Mouse (Mus musculus) MEL (cell line): ENCODE data around the gene Ubtd2. TPM values are rescaled to one million over a fixed set of nuclear protein-coding genes. Genes with fewer than 3 reads are reported as not detected.

ENCODE experiments used
- DNase-seq: peaks from one replicate; pipeline ENCODE4 v3.0.0; 2011; ENCODE audit warnings: low read depth, low spot score
- H3K27ac ChIP-seq: 2 replicates; pipeline ENCODE4 v1.5.1; 2012; ENCODE audit warnings: low read depth, mild to moderate bottlenecking, control low read depth, low read length, moderate library complexity; ENCODE audit not compliant: control insufficient read depth
- H3K27me3 ChIP-seq, 2 experiments: fragments of 150-350 bp in 1 of 2; sonication (generic) in 1 of 2; 2 replicates each; pipeline ENCODE4 v1.6.1; 2012; ENCODE audit warnings: low read length in 2 of 2, mild to moderate bottlenecking in 2 of 2, improper control_type of control experiment in 1 of 2, moderate library complexity in 1 of 2; ENCODE audit not compliant: insufficient read depth in 2 of 2, control insufficient read depth in 1 of 2
- H3K36me3 ChIP-seq, 2 experiments: 2 replicates each; pipeline ENCODE4 v1.6.1; 2012 to 2014; ENCODE audit warnings: low read length in 2 of 2, improper control_type of control experiment in 1 of 2, inconsistent platforms in 1 of 2, mild to moderate bottlenecking in 1 of 2; ENCODE audit not compliant: insufficient read depth in 2 of 2, control insufficient read depth in 1 of 2
- H3K4me1 ChIP-seq, 2 experiments: fragments of 150-350 bp in 1 of 2; sonication (generic) in 1 of 2; 2 replicates each; pipeline ENCODE4 v1.6.1; 2012; ENCODE audit warnings: low read length in 2 of 2, improper control_type of control experiment in 1 of 2, mild to moderate bottlenecking in 1 of 2; ENCODE audit not compliant: insufficient read depth in 2 of 2, control insufficient read depth in 1 of 2
- H3K4me3 ChIP-seq, 2 experiments: fragments of 150-350 bp in 1 of 2; sonication (generic) in 1 of 2; 2 replicates each; pipeline ENCODE4 v1.5.1; 2012; ENCODE audit warnings: low read depth in 2 of 2, low read length in 2 of 2, mild to moderate bottlenecking in 2 of 2, moderate library complexity in 2 of 2, control low read depth in 1 of 2, improper control_type of control experiment in 1 of 2; ENCODE audit not compliant: control insufficient read depth in 1 of 2, insufficient read depth in 1 of 2
- H3K79me2 ChIP-seq: 2 replicates; pipeline ENCODE4 v1.6.1; 2012; ENCODE audit warnings: mild to moderate bottlenecking, low read length, moderate library complexity; ENCODE audit not compliant: control insufficient read depth, poor library complexity, insufficient read depth
- H3K9ac ChIP-seq: 2 replicates; pipeline ENCODE4 v1.6.1; 2012; ENCODE audit warnings: low read depth, mild to moderate bottlenecking, control low read depth, low read length, moderate library complexity; ENCODE audit not compliant: control insufficient read depth, poor library complexity, severe bottlenecking
- H3K9me3 ChIP-seq: fragments of 150-350 bp; sonication (generic); replicated peaks from 2 replicates; pipeline ENCODE4 v1.6.1; 2012; ENCODE audit warnings: mild to moderate bottlenecking, low read length, improper control_type of control experiment, moderate library complexity; ENCODE audit not compliant: insufficient read depth
- BHLHE40 ChIP-seq: IDR thresholded peaks from 2 replicates; pipeline ENCODE4 v1.6.1; 2012; ENCODE audit warnings: low read depth, mild to moderate bottlenecking, inconsistent platforms, low read length, improper control_type of control experiment, borderline replicate concordance
- CHD2 ChIP-seq: IDR thresholded peaks from 2 replicates; pipeline ENCODE4 v1.6.1; 2011; ENCODE audit warnings: low read length, improper control_type of control experiment
- E2F4 ChIP-seq: IDR thresholded peaks from 2 replicates; pipeline ENCODE4 v1.6.1; 2011; ENCODE audit warnings: low read depth, low read length, improper control_type of control experiment, borderline replicate concordance
- ELF1 ChIP-seq: IDR thresholded peaks from 2 replicates; pipeline ENCODE4 v1.6.1; 2014; ENCODE audit warnings: low read depth, mild to moderate bottlenecking, inconsistent platforms, low read length, improper control_type of control experiment, moderate library complexity
- GABPA ChIP-seq: IDR thresholded peaks from 2 replicates; pipeline ENCODE4 v1.6.1; 2012; ENCODE audit warnings: low read depth, mild to moderate bottlenecking, inconsistent platforms, low read length, improper control_type of control experiment, moderate library complexity
- JUND ChIP-seq: IDR thresholded peaks from 2 replicates; pipeline ENCODE4 v1.6.1; 2011; ENCODE audit warnings: low read depth, mild to moderate bottlenecking, improper control_type of control experiment, low read length
- KAT2A ChIP-seq: conservative IDR thresholded peaks from 2 replicates; pipeline ENCODE4 v1.6.1; 2012; ENCODE audit warnings: low read depth, low read length, improper control_type of control experiment, inconsistent platforms
- MAFK ChIP-seq: IDR thresholded peaks from 2 replicates; pipeline ENCODE4 v1.6.1; 2011; ENCODE audit warnings: low read depth, mild to moderate bottlenecking, low read length, improper control_type of control experiment, borderline replicate concordance
- MXI1 ChIP-seq: IDR thresholded peaks from 2 replicates; pipeline ENCODE4 v1.6.1; 2011; ENCODE audit warnings: mild to moderate bottlenecking, low read depth, low read length, improper control_type of control experiment
- MYC ChIP-seq: IDR thresholded peaks from 2 replicates; pipeline ENCODE4 v1.6.1; 2011; ENCODE audit warnings: low read depth, mild to moderate bottlenecking, low read length, improper control_type of control experiment, moderate library complexity
- NELFE ChIP-seq: IDR thresholded peaks from 2 replicates; pipeline ENCODE4 v1.6.1; 2011; ENCODE audit warnings: low read depth, low read length, improper control_type of control experiment
- NRF1 ChIP-seq: IDR thresholded peaks from 2 replicates; pipeline ENCODE4 v1.6.1; 2014; ENCODE audit warnings: low read depth, mild to moderate bottlenecking, inconsistent platforms, low read length, improper control_type of control experiment, moderate library complexity; ENCODE audit not compliant: poor library complexity, insufficient read depth, severe bottlenecking
- SMC3 ChIP-seq: IDR thresholded peaks from 2 replicates; pipeline ENCODE4 v1.6.1; 2011; ENCODE audit warnings: low read depth, low read length, improper control_type of control experiment
- TAL1 ChIP-seq: IDR thresholded peaks from 2 replicates; pipeline ENCODE4 v1.6.1; 2012; ENCODE audit warnings: mild to moderate bottlenecking, inconsistent platforms, low read length, moderate library complexity, mixed read lengths
- UBTF ChIP-seq: IDR thresholded peaks from 2 replicates; pipeline ENCODE4 v1.6.1; 2012; ENCODE audit warnings: low read depth, mild to moderate bottlenecking, inconsistent platforms, low read length, improper control_type of control experiment, moderate library complexity, borderline replicate concordance; ENCODE audit not compliant: insufficient read depth
- USF1 ChIP-seq: IDR thresholded peaks from 2 replicates; pipeline ENCODE4 v1.6.1; 2014; ENCODE audit warnings: low read depth, mild to moderate bottlenecking, inconsistent platforms, low read length, improper control_type of control experiment, moderate library complexity
- USF2 ChIP-seq, 2 experiments: IDR thresholded peaks; 2 replicates each; pipeline ENCODE4 v1.6.1; 2011 to 2012; ENCODE audit warnings: improper control_type of control experiment in 2 of 2, low read length in 2 of 2, borderline replicate concordance in 1 of 2, inconsistent platforms in 1 of 2, low read depth in 1 of 2, mild to moderate bottlenecking in 1 of 2; ENCODE audit not compliant: insufficient read depth in 1 of 2
- ZKSCAN1 ChIP-seq: IDR thresholded peaks from 2 replicates; pipeline ENCODE4 v1.6.1; 2012; ENCODE audit warnings: low read depth, mild to moderate bottlenecking, inconsistent platforms, low read length, improper control_type of control experiment, moderate library complexity
- ZNF384 ChIP-seq: IDR thresholded peaks from 2 replicates; pipeline ENCODE4 v1.6.1; 2012; ENCODE audit warnings: low read depth, mild to moderate bottlenecking, inconsistent platforms, low read length, improper control_type of control experiment
- polyA plus RNA-seq, 2 experiments: library from polyadenylated mRNA; stranded (reverse) in 1 of 2; unstranded in 1 of 2; fragments of >175 nt in 1 of 2; fragments of >200 nt in 1 of 2; gene quantifications; 2 replicates each; pipeline versions ENCODE4 v1.2.1 to v1.2.4; 2012; ENCODE audit warnings: low replicate concordance in 2 of 2, low read depth in 1 of 2; ENCODE audit not compliant: insufficient read length in 2 of 2, insufficient read depth in 1 of 2, missing spikeins in 1 of 2
- total RNA-seq: library from RNA; depleted of rRNA; stranded (reverse); fragments of 300-350 nt; gene quantifications from 2 replicates; pipeline ENCODE4 v1.2.3, GENCODE M21; 2012

Gene Ubtd2
- total and polyA plus RNA-seq, 3 experiments = 25.7 to 28.7 TPM; not detected in 1

DNA sequence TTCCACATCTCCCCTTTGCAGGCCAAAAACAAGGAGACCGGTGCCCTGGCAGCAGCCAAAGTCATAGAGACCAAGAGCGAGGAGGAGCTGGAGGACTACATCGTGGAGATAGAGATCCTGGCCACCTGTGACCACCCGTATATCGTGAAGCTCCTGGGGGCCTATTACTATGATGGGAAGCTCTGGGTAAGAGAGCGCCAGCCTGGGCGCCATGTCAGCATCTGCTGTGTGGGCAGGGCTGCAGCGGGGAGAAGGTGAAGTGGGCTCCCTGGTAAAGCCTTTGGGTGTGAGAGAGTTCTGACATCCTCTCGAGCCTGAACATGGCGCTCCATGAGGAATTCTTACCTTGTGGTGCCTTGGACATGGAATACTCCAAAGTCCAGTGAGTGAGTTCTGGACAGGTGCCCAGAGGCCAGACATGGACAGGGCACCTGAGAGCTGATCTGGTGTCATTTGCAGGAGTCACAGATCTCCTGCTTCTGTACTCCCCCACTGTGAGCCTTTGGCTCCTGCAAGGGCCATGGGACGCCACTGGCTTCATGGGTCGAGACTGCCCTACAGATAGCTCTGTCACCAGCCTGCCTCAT, 100.0 kb downstream of the Ubtd2 start:
- peaks cover 0 to 14% of the 10 kb centered on the region in 2 experiments; a peak in 2 of 4 replicates for H3K36me3 ChIP-seq
- TF ChIP-seq GABPA (no peak), SMC3 (no peak), MYC (no peak), USF1 (no peak), NRF1 (no peak), MXI1 (no peak)

DNA sequence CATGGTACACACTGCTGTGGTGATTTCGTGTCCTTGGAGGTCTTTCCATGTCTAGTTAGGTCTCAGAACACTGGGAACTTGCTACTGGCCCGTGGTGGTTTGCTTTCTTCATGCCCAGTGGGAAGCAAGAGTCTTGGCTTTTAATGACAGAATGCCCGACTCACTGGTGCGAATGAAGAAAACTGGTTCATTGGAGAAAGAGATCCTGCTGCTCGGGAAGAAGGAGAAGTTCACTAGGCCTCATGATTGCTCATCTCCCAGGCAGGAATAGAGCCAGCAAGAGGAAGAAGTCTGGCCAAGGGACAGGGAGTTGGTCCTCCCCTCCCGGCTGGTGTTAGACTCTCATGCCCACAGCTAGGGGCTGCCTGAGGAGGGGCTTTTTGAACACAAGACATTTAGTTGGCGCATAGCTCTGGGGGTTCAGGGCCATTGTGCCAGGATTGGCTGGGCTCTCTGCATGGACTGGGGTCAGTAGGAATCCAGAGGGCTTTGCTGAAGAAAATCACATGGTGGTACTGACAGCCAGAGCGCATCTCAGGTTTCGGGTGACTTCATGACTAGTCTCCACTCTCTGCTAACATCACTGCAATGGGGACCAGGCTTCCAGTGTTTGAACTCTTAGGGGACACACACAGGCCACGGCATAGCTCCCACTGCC, 101.3 kb downstream of the Ubtd2 start:
- DNase-seq = no peak
- TF ChIP-seq CHD2 (no peak), JUND (no peak), NRF1 (no peak), KAT2A (no peak), ELF1 (no peak), ZNF384 (no peak), UBTF (no peak), MXI1 (no peak), MAFK (no peak), NELFE (no peak), BHLHE40 (no peak), SMC3 (no peak), ZKSCAN1 (no peak), USF2 (IDR thresholded peaks at IDR 0.05; ENCODE audit: borderline replicate concordance in 1 of 2, insufficient read depth in 1 of 2, low read depth in 1 of 2, low read length in 2 of 2) (no peak), TAL1 (no peak), E2F4 (no peak)
- no peak overlapping the region for H3K27ac ChIP-seq
- H3K9me3 ChIP-seq = no peaks in the 10 kb centered on the region
- no peaks in the 10 kb centered on the region for H3K27me3 ChIP-seq
- peaks cover 0 to 14% of the 10 kb centered on the region in 2 experiments; a peak in 2 of 4 replicates for H3K36me3 ChIP-seq
- no peak overlapping the region for H3K4me3 ChIP-seq
- H3K4me1 ChIP-seq = peaks cover 13 to 19% of the 10 kb centered on the region in 2 experiments
- no peaks in the 10 kb centered on the region for H3K79me2 ChIP-seq
- no peak overlapping the region for H3K9ac ChIP-seq

More for the DNA sequence above, 100.0 kb downstream of the Ubtd2 start:
- Histone ChIP-seq H3K27ac (no peak overlapping the region), H3K4me3 (no peak overlapping the region), H3K79me2 (no peaks in the 10 kb centered on the region), H3K9ac (no peak overlapping the region), H3K9me3 (no peaks in the 10 kb centered on the region), H3K27me3 (no peaks in the 10 kb centered on the region), H3K4me1 (peaks cover 13 to 19% of the 10 kb centered on the region in 2 experiments)
- DNase-seq = no peak
